Mouse (Mus musculus) forebrain, embryonic 11.5 days (tissue): ENCODE measurements around the gene L1td1. TPM values are rescaled to one million over a fixed set of nuclear protein-coding genes. Genes with fewer than 3 reads are reported as not detected.
A peak's percentile ranks its signal among the peaks of the same experiment; 100 is the strongest.
"Not testable (repeated sequence)": the region's sequence is repeated elsewhere in the genome, so short reads cannot be mapped to it uniquely, and the experiment has no call there.

Source experiments
- ATAC-seq: fragments of 200-750 bp; cut with Nextera tagmentation; replicated peaks from 2 replicates; pipeline ENCODE4 v1.8.0; 2017; ENCODE audit warnings: moderate TSS enrichment; ENCODE audit not compliant: low FRiP score
- DNase-seq: peaks from one replicate; pipeline ENCODE4 v3.0.0-alpha.2; 2017; ENCODE audit warnings: low spot score
- H3K27ac ChIP-seq: fragments of 300-500 bp; sonication (generic); 2 replicates; pipeline ENCODE4 v1.5.1; 2014; ENCODE audit warnings: low read depth, low read length
- H3K27me3 ChIP-seq: fragments of 300-500 bp; sonication (generic); 2 replicates; pipeline ENCODE4 v1.6.1; 2014; ENCODE audit warnings: mild to moderate bottlenecking, low read length, mixed read lengths; ENCODE audit not compliant: control insufficient read depth, insufficient read depth
- H3K36me3 ChIP-seq: fragments of 300-500 bp; sonication (generic); 2 replicates; pipeline ENCODE4 v1.6.1; 2014; ENCODE audit warnings: mild to moderate bottlenecking, low read length, moderate library complexity, mixed read lengths; ENCODE audit not compliant: control insufficient read depth, insufficient read depth
- H3K4me1 ChIP-seq: fragments of 300-500 bp; sonication (generic); replicated peaks from 2 replicates; pipeline ENCODE4 v1.6.1; 2014; ENCODE audit warnings: low read length, mixed read lengths; ENCODE audit not compliant: control insufficient read depth, insufficient read depth
- H3K4me2 ChIP-seq: fragments of 300-500 bp; sonication (generic); 2 replicates; pipeline ENCODE4 v1.6.1; 2014; ENCODE audit warnings: low read depth, mild to moderate bottlenecking, low read length, moderate library complexity, mixed read lengths; ENCODE audit not compliant: severe bottlenecking
- H3K4me3 ChIP-seq: fragments of 300-500 bp; sonication (generic); 2 replicates; pipeline ENCODE4 v1.5.1; 2014; ENCODE audit warnings: low read depth, low read length
- H3K9ac ChIP-seq: fragments of 300-500 bp; sonication (generic); 2 replicates; pipeline ENCODE4 v1.6.1; 2014; ENCODE audit warnings: low read length
- H3K9me3 ChIP-seq: fragments of 300-500 bp; sonication (generic); 2 replicates; pipeline ENCODE4 v1.6.1; 2016; ENCODE audit warnings: low read length, mixed read lengths; ENCODE audit not compliant: control insufficient read depth
- WGBS: fragments of 180-500 bp; shearing (Covaris S2); extraction: QIAGEN DNeasy Blood & Tissue Kit; methylation state at CpG from one replicate; pipeline ENCODE4 v1.1.7; 2014; 5-methylcytosine and 5-hydroxymethylcytosine counted together
- polyA plus RNA-seq: library from polyadenylated mRNA; unstranded; fragments of >200 nt; fragmentation: Nextera tagmentation; extraction: Ambion mirVana; gene quantifications from 2 replicates; pipeline ENCODE4 v1.2.1, GENCODE M21; 2014

Gene L1td1
- polyA plus RNA-seq, 1 experiment from 2014 or later: not detected

- Histone ChIP-seq H3K9ac (no peak overlapping the region), H3K36me3 (no peaks in the 10 kb centered on the region), H3K27me3 (no peaks in the 10 kb centered on the region), H3K27ac (no peak overlapping the region), H3K4me3 (no peak overlapping the region), H3K9me3 (no peaks in the 10 kb centered on the region), H3K4me2 (no peak overlapping the region), H3K4me1 (peaks cover 8% of the 10 kb centered on the region; the same call in 1 of the 2 replicates)
- ATAC-seq: no peak
- no peak for DNase-seq
- 56% methylated on average over 3 of the region's 3 CpGs for WGBS
These were observed 27.6 kb upstream of the L1td1 start for GRCm38 (mm10) chr4:98698921-98699320.

GRCm38 (mm10) chr4:98700156-98700555 is 26.4 kb upstream of the L1td1 start:
- ATAC-seq: no peak
- Histone ChIP-seq H3K9me3 (no peaks in the 10 kb centered on the region), H3K4me3 (no peak overlapping the region), H3K36me3 (no peaks in the 10 kb centered on the region), H3K27me3 (no peaks in the 10 kb centered on the region), H3K9ac (no peak overlapping the region), H3K4me1 (peaks cover 8% of the 10 kb centered on the region; the same call in 1 of the 2 replicates), H3K4me2 (no peak overlapping the region), H3K27ac (no peak overlapping the region)
- DNase-seq: no peak
- WGBS: 92% methylated on average over 3 of the region's 3 CpGs

- ATAC-seq: peak; percentile 66
- peaks cover 8% of the 10 kb centered on the region; the same call in 1 of the 2 replicates for H3K4me1 ChIP-seq
- no peaks in the 10 kb centered on the region for H3K27me3 ChIP-seq
- H3K4me3 ChIP-seq: no peak overlapping the region
- no peaks in the 10 kb centered on the region for H3K36me3 ChIP-seq
- H3K27ac ChIP-seq: no peak overlapping the region
- H3K9ac ChIP-seq: no peak overlapping the region
- WGBS: 35% methylated on average over 12 of the region's 12 CpGs
- no peak overlapping the region for H3K4me2 ChIP-seq
- H3K9me3 ChIP-seq: no peaks in the 10 kb centered on the region
- peak; percentile 87 for DNase-seq
These were observed 24.2 kb upstream of the L1td1 start for GRCm38 (mm10) chr4:98702201-98702894.

- Histone ChIP-seq H3K4me1 (no peaks in the 10 kb centered on the region), H3K36me3 (no peaks in the 10 kb centered on the region), H3K27me3 (no peaks in the 10 kb centered on the region), H3K9ac (no peak overlapping the region), H3K9me3 (no peaks in the 10 kb centered on the region), H3K27ac (no peak overlapping the region), H3K4me2 (no peak overlapping the region), H3K4me3 (no peak overlapping the region)
- DNase-seq (no peak), ATAC-seq (no peak)
- 95% methylated on average over 8 of the region's 8 CpGs for WGBS
These were observed 15.6 kb upstream of the L1td1 start for GRCm38 (mm10) chr4:98710891-98711290.

GRCm38 (mm10) chr4:98717735-98718546 is 8.6 kb upstream of the L1td1 start:
- no peak overlapping the region for H3K27ac ChIP-seq

GRCm38 (mm10) chr4:98718547-98718917 is 8.0 kb upstream of the L1td1 start:
- ATAC-seq: no peak
- no peak for DNase-seq
- no peak overlapping the region for H3K4me3 ChIP-seq
- no peaks in the 10 kb centered on the region for H3K9me3 ChIP-seq
- H3K27ac ChIP-seq: no peak overlapping the region
- H3K27me3 ChIP-seq: no peaks in the 10 kb centered on the region
- H3K9ac ChIP-seq: no peak overlapping the region
- H3K36me3 ChIP-seq: no peaks in the 10 kb centered on the region
- WGBS: 82% methylated on average over 10 of the region's 10 CpGs
- H3K4me2 ChIP-seq: no peak overlapping the region
- H3K4me1 ChIP-seq: no peaks in the 10 kb centered on the region

More at GRCm38 (mm10) chr4:98717735-98718546, 8.6 kb upstream of the L1td1 start:
- ATAC-seq: no peak; the same call in 1 of the 2 replicates
- Histone ChIP-seq H3K4me3 (no peak overlapping the region), H3K27me3 (no peaks in the 10 kb centered on the region), H3K4me1 (no peaks in the 10 kb centered on the region), H3K4me2 (no peak overlapping the region), H3K9ac (no peak overlapping the region), H3K36me3 (no peaks in the 10 kb centered on the region), H3K9me3 (no peaks in the 10 kb centered on the region)
- 73% methylated on average over 17 of the region's 17 CpGs for WGBS
- DNase-seq: no peak

GRCm38 (mm10) chr4:98722454-98722853 is 4.1 kb upstream of the L1td1 start:
- peaks cover 15% of the 10 kb centered on the region for H3K27me3 ChIP-seq
- no peak overlapping the region for H3K9ac ChIP-seq
- DNase-seq (peak; percentile 89), ATAC-seq (peak; percentile 37; the same call in 1 of the 2 replicates)
- H3K36me3 ChIP-seq: no peaks in the 10 kb centered on the region
- H3K4me3 ChIP-seq: no peak overlapping the region
- WGBS: 14% methylated on average over 8 of the region's 8 CpGs
- no peak overlapping the region for H3K27ac ChIP-seq
- H3K4me1 ChIP-seq: peaks cover 3% of the 10 kb centered on the region; the same call in 1 of the 2 replicates
- no peaks in the 10 kb centered on the region for H3K9me3 ChIP-seq
- no peak overlapping the region for H3K4me2 ChIP-seq

GRCm38 (mm10) chr4:98724682-98725081 is 1.9 kb upstream of the L1td1 start:
- H3K36me3 ChIP-seq, H3K27ac ChIP-seq, DNase-seq, ATAC-seq, H3K9me3 ChIP-seq, H3K4me1 ChIP-seq, H3K9ac ChIP-seq, H3K4me2 ChIP-seq, H3K4me3 ChIP-seq: not testable (repeated sequence)
- WGBS: 100% methylated on average over 1 of the region's 1 CpGs
- H3K27me3 ChIP-seq: peaks cover 28% of the 10 kb centered on the region
